Mouse (Mus musculus): ENCODE measurements at regions not wholly inside any gene's neighbourhood (a gene's known extent, or its start where the extent isn't known, plus 50 kb on each side); places are given as distances from the start of the nearest gene placed in this dataset.

DNA sequence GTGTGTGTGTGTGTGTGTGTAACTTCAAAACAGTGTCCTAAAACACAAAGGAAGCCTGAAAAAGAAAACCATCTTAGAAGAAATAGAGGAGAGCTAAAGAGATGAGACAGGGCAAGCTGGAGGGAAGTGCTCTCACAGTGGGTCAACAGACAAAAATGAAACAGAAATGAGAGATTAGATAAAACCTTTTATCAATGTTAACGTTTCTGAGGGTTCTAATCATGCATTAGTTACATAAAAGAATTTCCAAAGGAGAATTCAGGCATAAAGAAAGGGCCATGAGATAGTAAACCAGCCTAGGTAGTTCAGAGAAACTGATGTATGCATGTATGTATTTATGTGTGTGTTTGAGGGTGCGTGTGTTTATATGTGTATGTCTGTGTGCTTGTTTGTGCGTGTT, 319.7 kb upstream of the Runx1 start:
- no peak for TF ChIP-seq EP300 (IDR thresholded peaks at IDR 0.05; ENCODE audit: insufficient read depth, low read depth, low read length)
- no peak for TF ChIP-seq POLR2A (IDR thresholded peaks at IDR 0.05; ENCODE audit: insufficient read depth, low read length)
- TF ChIP-seq CTCF (IDR thresholded peaks at IDR 0.05; ENCODE audit: low read depth, low read length): no peak
